Mouse (Mus musculus) liver, embryonic 14.5 days (tissue): ENCODE data around the gene Cryba4.

Source experiments
- CTCF ChIP-seq: IDR thresholded peaks from 2 replicates; pipeline ENCODE4 v1.5.1; 2016; ENCODE audit warnings: antibody characterized with exemption, low read depth, control low read depth
- EP300 ChIP-seq: IDR thresholded peaks from 2 replicates; pipeline ENCODE4 v1.6.1; 2016; ENCODE audit warnings: antibody characterized with exemption, low read depth

DNA sequence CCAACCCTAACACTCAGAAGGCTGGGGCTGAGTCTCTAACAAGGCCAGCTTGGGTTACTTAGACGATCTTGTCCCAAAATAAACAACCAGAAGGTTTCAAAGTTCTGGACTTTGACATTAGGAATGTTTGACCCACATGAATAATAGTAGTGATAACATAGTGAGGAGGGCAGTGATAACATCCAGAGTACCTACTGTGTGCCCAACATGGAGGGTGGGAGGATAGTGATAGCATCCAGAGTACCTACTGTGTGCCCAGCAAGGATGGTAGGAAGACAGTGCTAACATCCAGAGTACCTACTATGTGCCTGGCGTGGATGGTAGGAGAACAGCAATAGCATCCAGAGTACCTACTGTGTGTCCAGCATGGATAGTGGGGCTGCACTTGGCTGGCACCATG is 41.5 kb upstream of the Cryba4 start:
- TF ChIP-seq CTCF (no peak), EP300 (no peak)
